Mouse (Mus musculus): ENCODE measurements around the gene Ung.

GRCm38 (mm10) chr5:114162106-114162815 lies 32.1 kb downstream of the Ung start:
- TF ChIP-seq CTCF (IDR thresholded peaks at IDR 0.05; ENCODE audit: insufficient read depth, low read depth, low read length), result no peak
- no peak for TF ChIP-seq POLR2A (IDR thresholded peaks at IDR 0.05; ENCODE audit: insufficient read depth, low read depth, low read length)

Measured in olfactory bulb, adult 2 months (tissue).